Mouse (Mus musculus) bone marrow macrophage, adult 2 months (primary cell): ENCODE results near the gene Prl8a1.

Experiments used
- CTCF ChIP-seq: IDR thresholded peaks from 2 replicates; pipeline ENCODE4 v1.5.1; 2012; ENCODE audit warnings: low read depth, mild to moderate bottlenecking, low read length, moderate library complexity
- POLR2A ChIP-seq: IDR thresholded peaks from 2 replicates; pipeline ENCODE4 v1.6.1; 2012; ENCODE audit warnings: mild to moderate bottlenecking, low read depth, low read length, borderline replicate concordance

DNA sequence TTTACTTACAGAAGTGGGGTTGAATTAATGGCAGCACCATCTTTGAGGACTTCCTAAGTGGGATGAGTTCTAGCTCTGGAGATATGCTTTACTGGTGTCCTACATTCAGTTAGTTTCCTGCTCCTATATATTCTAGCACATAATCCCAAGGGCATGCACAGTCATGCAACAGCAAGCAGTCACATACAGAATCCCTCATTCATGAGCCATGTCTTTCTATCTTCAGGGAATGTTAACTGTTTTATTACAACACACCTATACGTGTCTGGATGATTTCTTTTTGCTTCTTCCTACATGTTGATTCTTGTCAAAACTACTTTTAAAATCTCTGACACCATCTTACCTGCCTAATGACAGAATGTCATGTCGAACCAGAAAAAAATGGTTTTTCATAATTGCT, at the start of gene Prl8a1:
- TF ChIP-seq POLR2A = no peak
- TF ChIP-seq CTCF = no peak
